Mouse (Mus musculus) heart, embryonic 12.5 days (tissue): Measurements from ENCODE around the gene Irx3. TPM values are rescaled to one million over a fixed set of nuclear protein-coding genes. Genes with fewer than 3 reads are reported as not detected.

Experiments used
- ATAC-seq: fragments of 200-750 bp; cut with Nextera tagmentation; 2 replicates; pipeline ENCODE4 v1.8.0; 2017; ENCODE audit warnings: moderate TSS enrichment, moderate library complexity; ENCODE audit not compliant: insufficient number of reproducible peaks, low FRiP score
- H3K27ac ChIP-seq: fragments of 300-500 bp; sonication (generic); 2 replicates; pipeline ENCODE4 v1.5.1; 2016; ENCODE audit warnings: mild to moderate bottlenecking, moderate library complexity; ENCODE audit not compliant: poor library complexity, severe bottlenecking
- H3K27me3 ChIP-seq: fragments of 300-500 bp; sonication (generic); replicated peaks from 2 replicates; pipeline ENCODE4 v1.6.1; 2016; ENCODE audit warnings: mild to moderate bottlenecking, moderate library complexity
- H3K36me3 ChIP-seq: fragments of 300-500 bp; sonication (generic); 2 replicates; pipeline ENCODE4 v1.6.1; 2016; ENCODE audit warnings: mild to moderate bottlenecking, moderate library complexity
- H3K4me1 ChIP-seq: fragments of 300-500 bp; sonication (generic); replicated peaks from 2 replicates; pipeline ENCODE4 v1.6.1; 2016; ENCODE audit warnings: mild to moderate bottlenecking
- H3K4me2 ChIP-seq: fragments of 300-500 bp; sonication (generic); 2 replicates; pipeline ENCODE4 v1.6.1; 2016; ENCODE audit warnings: mild to moderate bottlenecking, moderate library complexity
- H3K4me3 ChIP-seq: fragments of 300-500 bp; sonication (generic); 2 replicates; pipeline ENCODE4 v1.5.1; 2016; ENCODE audit warnings: mild to moderate bottlenecking
- H3K9ac ChIP-seq: fragments of 300-500 bp; sonication (generic); 2 replicates; pipeline ENCODE4 v1.6.1; 2016; ENCODE audit warnings: mild to moderate bottlenecking, moderate library complexity
- H3K9me3 ChIP-seq: fragments of 300-500 bp; sonication (generic); replicated peaks from 2 replicates; pipeline ENCODE4 v1.6.1; 2016; ENCODE audit warnings: mild to moderate bottlenecking, moderate library complexity
- WGBS: fragments of 180-500 bp; shearing (Covaris S2); methylation state at CpG from one replicate; pipeline ENCODE4 v1.1.7; 2016; 5-methylcytosine and 5-hydroxymethylcytosine counted together
- polyA plus RNA-seq: library from polyadenylated mRNA; unstranded; fragments of >200 nt; fragmentation: Nextera tagmentation; extraction: Ambion mirVana; gene quantifications from 2 replicates; pipeline ENCODE4 v1.2.1, GENCODE M21; 2016

The Irx3 gene
- polyA plus RNA-seq, 1 experiment from 2014 or later: 19.0 TPM

GRCm38 (mm10) chr8:91819778-91820177 lies 17.9 kb upstream of the Irx3 start:
- WGBS: 34% methylated on average over 4 of the region's 4 CpGs
- H3K4me3 ChIP-seq: no peak overlapping the region
- H3K9me3 ChIP-seq: no peaks in the 10 kb centered on the region
- H3K9ac ChIP-seq: no peak overlapping the region
- peak overlapping the region; percentile 28 for H3K27ac ChIP-seq
- peaks cover 36% of the 10 kb centered on the region for H3K4me1 ChIP-seq
- no peaks in the 10 kb centered on the region for H3K36me3 ChIP-seq
- no peak overlapping the region for H3K4me2 ChIP-seq
- H3K27me3 ChIP-seq: peaks cover 9% of the 10 kb centered on the region; the same call in 1 of the 2 replicates
- peak; percentile 15; the same call in 1 of the 2 replicates for ATAC-seq

- H3K4me2 ChIP-seq: no peak overlapping the region
- WGBS: 23% methylated on average over 3 of the region's 3 CpGs
- no peak overlapping the region for H3K9ac ChIP-seq
- no peak overlapping the region for H3K27ac ChIP-seq
- ATAC-seq: peak; percentile 39; the same call in 1 of the 2 replicates
- H3K4me1 ChIP-seq: peaks cover 36% of the 10 kb centered on the region
- H3K27me3 ChIP-seq: peaks cover 7% of the 10 kb centered on the region; the same call in 1 of the 2 replicates
- H3K36me3 ChIP-seq: no peaks in the 10 kb centered on the region
- no peaks in the 10 kb centered on the region for H3K9me3 ChIP-seq
- no peak overlapping the region for H3K4me3 ChIP-seq
Measured at GRCm38 (mm10) chr8:91818784-91819183, 16.9 kb upstream of the Irx3 start.

- Histone ChIP-seq H3K4me2 (no peak overlapping the region), H3K4me3 (no peak overlapping the region), H3K27ac (no peak overlapping the region), H3K27me3 (peaks cover 31% of the 10 kb centered on the region), H3K36me3 (no peaks in the 10 kb centered on the region), H3K9ac (no peak overlapping the region), H3K4me1 (peaks cover 13% of the 10 kb centered on the region), H3K9me3 (no peaks in the 10 kb centered on the region)
- no peak for ATAC-seq
- 84% methylated on average over 4 of the region's 4 CpGs for WGBS
Measured at GRCm38 (mm10) chr8:91814106-91814505, 12.2 kb upstream of the Irx3 start.

- no peak for ATAC-seq
- H3K4me2 ChIP-seq: peak overlapping the region; percentile 74
- H3K4me3 ChIP-seq: peak overlapping the region; percentile 38; the same call in 1 of the 2 replicates
- WGBS: 15% methylated on average over 12 of the region's 12 CpGs
- no peak overlapping the region for H3K27ac ChIP-seq
- H3K36me3 ChIP-seq: no peaks in the 10 kb centered on the region
- no peak overlapping the region for H3K9ac ChIP-seq
- H3K27me3 ChIP-seq: peaks cover 66% of the 10 kb centered on the region
- no peaks in the 10 kb centered on the region for H3K9me3 ChIP-seq
- H3K4me1 ChIP-seq: peaks cover 37% of the 10 kb centered on the region
Measured at GRCm38 (mm10) chr8:91806720-91807241, 4.9 kb upstream of the Irx3 start.

GRCm38 (mm10) chr8:91806084-91806719 lies 4.3 kb upstream of the Irx3 start:
- Histone ChIP-seq H3K27me3 (peaks cover 62% of the 10 kb centered on the region), H3K4me2 (peak overlapping the region; percentile 74), H3K27ac (no peak overlapping the region), H3K4me3 (peak overlapping the region; percentile 38), H3K36me3 (no peaks in the 10 kb centered on the region), H3K9ac (no peak overlapping the region), H3K4me1 (peaks cover 37% of the 10 kb centered on the region), H3K9me3 (no peaks in the 10 kb centered on the region)
- WGBS: 3% methylated on average over 33 of the region's 33 CpGs
- no peak for ATAC-seq

GRCm38 (mm10) chr8:91805254-91805671 lies 3.4 kb upstream of the Irx3 start:
- ATAC-seq: no peak
- Histone ChIP-seq H3K9ac (peak overlapping the region; percentile 38), H3K4me3 (peak overlapping the region; percentile 38), H3K4me1 (peaks cover 37% of the 10 kb centered on the region), H3K9me3 (no peaks in the 10 kb centered on the region), H3K36me3 (no peaks in the 10 kb centered on the region), H3K4me2 (peak overlapping the region; percentile 74), H3K27me3 (peaks cover 56% of the 10 kb centered on the region), H3K27ac (no peak overlapping the region)
- under 1% methylated on average over 32 of the region's 32 CpGs for WGBS

- 4% methylated on average over 36 of the region's 36 CpGs for WGBS
- H3K9me3 ChIP-seq: no peaks in the 10 kb centered on the region
- H3K27me3 ChIP-seq: peaks cover 57% of the 10 kb centered on the region
- no peak for ATAC-seq
- H3K4me3 ChIP-seq: peak overlapping the region; percentile 38
- H3K36me3 ChIP-seq: no peaks in the 10 kb centered on the region
- H3K4me1 ChIP-seq: peaks cover 41% of the 10 kb centered on the region
- H3K27ac ChIP-seq: no peak overlapping the region
- H3K9ac ChIP-seq: peak overlapping the region; percentile 38; the same call in 1 of the 2 replicates
- peak overlapping the region; percentile 74 for H3K4me2 ChIP-seq
Measured at GRCm38 (mm10) chr8:91804403-91805253, 2.8 kb upstream of the Irx3 start.

GRCm38 (mm10) chr8:91803515-91804402 lies 1.9 kb upstream of the Irx3 start:
- peak overlapping the region; percentile 23 for H3K4me3 ChIP-seq
- WGBS: 19% methylated on average over 28 of the region's 28 CpGs
- H3K27ac ChIP-seq: no peak overlapping the region
- ATAC-seq: no peak
- H3K4me2 ChIP-seq: peak overlapping the region; percentile 80
- no peaks in the 10 kb centered on the region for H3K9me3 ChIP-seq
- peaks cover 57% of the 10 kb centered on the region for H3K27me3 ChIP-seq
- H3K4me1 ChIP-seq: peaks cover 45% of the 10 kb centered on the region
- H3K9ac ChIP-seq: 0 out of 2 replicates have a peak overlapping the region, but pooled peaks have one; percentile 28
- no peaks in the 10 kb centered on the region for H3K36me3 ChIP-seq

- Histone ChIP-seq H3K4me2 (peak overlapping the region; percentile 80), H3K27ac (peak overlapping the region; percentile 82), H3K27me3 (peaks cover 53% of the 10 kb centered on the region), H3K36me3 (no peaks in the 10 kb centered on the region), H3K4me1 (peaks cover 51% of the 10 kb centered on the region), H3K9ac (peak overlapping the region; percentile 68), H3K9me3 (no peaks in the 10 kb centered on the region), H3K4me3 (peak overlapping the region; percentile 74)
- WGBS: 3% methylated on average over 29 of the region's 29 CpGs
- ATAC-seq: no peak
Measured at GRCm38 (mm10) chr8:91802401-91803322, 795 bp upstream of the Irx3 start.
